Mouse (Mus musculus) brain, embryonic 14.5 days (tissue): ENCODE results near the gene Tsks.

Experiments used
- CTCF ChIP-seq: fragments of 200-500 bp; IDR thresholded peaks from 2 replicates; pipeline ENCODE4 v1.5.1; 2012; ENCODE audit warnings: inconsistent platforms, mild to moderate bottlenecking, moderate library complexity, borderline replicate concordance; ENCODE audit not compliant: insufficient read depth, insufficient read length; ENCODE audit errors: extremely low read depth
- POLR2A ChIP-seq: fragments of 200-500 bp; IDR thresholded peaks from 2 replicates; pipeline ENCODE4 v1.6.1; 2012; ENCODE audit warnings: mild to moderate bottlenecking, inconsistent platforms, borderline replicate concordance; ENCODE audit not compliant: poor library complexity, insufficient read depth, insufficient read length, severe bottlenecking; ENCODE audit errors: extremely low read depth

DNA sequence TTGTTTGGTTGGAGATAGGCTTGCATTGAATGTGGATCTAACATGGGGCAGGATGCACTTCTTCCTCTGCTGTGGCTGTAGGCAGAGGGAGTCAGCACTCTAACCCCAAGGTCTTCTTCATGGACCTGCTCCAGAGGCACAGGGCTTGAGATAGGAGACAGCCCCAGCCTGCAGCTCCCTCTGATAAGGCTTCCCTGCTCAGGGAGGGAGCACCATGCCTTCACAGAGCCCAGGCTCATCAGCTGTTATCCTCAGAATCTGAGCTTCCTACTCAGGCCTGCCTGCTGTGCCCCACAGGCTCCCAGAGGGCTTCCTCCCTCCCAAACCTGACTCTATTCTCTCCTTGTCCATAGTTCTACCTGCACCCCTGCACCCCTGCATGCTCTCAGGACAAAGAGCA is 20.5 kb upstream of the Tsks start:
- TF ChIP-seq POLR2A = no peak
- no peak for TF ChIP-seq CTCF
